In the genomic region with DNA sequence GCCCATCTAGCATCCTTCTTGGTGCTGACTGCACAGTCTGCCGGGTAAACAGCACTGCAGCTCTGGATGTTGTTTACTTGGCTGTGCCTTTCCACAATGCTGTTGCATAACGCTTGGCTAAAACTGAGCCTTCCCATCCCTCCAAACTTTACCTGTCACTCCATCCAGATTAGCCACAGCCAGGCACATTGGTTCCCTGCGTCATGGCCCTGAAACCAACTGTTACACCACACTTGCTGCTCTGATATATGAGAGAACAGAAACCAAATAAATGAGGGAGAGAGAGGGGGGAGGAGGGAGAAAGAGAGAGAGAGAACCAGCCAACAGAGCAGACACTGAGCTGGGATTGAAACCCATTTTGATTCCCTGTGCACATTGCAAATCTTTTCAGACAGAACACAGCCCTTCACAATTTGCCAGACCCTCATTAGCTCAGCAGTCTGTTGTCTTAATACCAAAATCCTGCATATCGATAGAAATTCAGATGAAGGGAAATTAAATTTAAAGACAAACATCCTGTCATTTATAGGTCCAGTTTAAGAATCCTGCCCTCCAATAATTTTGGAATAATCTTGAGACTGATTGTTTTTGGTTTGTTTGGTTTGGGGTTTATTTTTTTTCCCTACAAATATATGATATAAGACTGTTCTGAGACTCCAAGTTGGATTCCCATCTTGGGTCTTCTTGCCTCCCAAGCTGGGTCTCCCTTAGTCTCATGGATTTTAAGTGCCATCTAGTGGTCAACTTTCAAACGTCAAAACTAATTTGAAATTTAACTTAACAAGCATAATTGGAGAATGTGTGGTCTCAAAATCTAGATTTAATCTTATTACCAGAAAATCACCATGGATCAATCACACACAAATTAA, we compare ENCODE assay signal across 9 mouse cellular contexts.
DNase-seq lines count a peak whose midpoint lies in the region; ATAC-seq lines count a peak whose summit lies in the region.
"Had no signal": no experiment of that assay in that cellular context is flagged by ENCODE, and none has a peak within 500 bp of the region (broad histone marks: within the 10 kb centered on the region; RNA-seq: fewer than 3 reads in every experiment).

No protein-coding gene starts in this region.

- H3K4me2 ChIP-seq in midbrain, embryonic 11.5 days: no peak overlapping the region
- no peak overlapping the region for H3K4me2 ChIP-seq in hindbrain, embryonic 14.5 days (replicated peaks)
- H3K4me2 ChIP-seq in neural tube, embryonic 14.5 days (ENCODE audit: low read depth, low read length): no peak overlapping the region
- H3K4me2 ChIP-seq in heart, embryonic 11.5 days: no peak overlapping the region

- peak; percentile 68; the same call in 1 of the 2 replicates for ATAC-seq in midbrain, embryonic 11.5 days (ENCODE audit: low FRiP score)
- peak; percentile 72; the same call in 1 of the 2 replicates for ATAC-seq in hindbrain, embryonic 14.5 days (ENCODE audit: low FRiP score)
- peak; percentile 87 for ATAC-seq in neural tube, embryonic 14.5 days (ENCODE audit: low read depth)
- ATAC-seq in heart, embryonic 11.5 days (replicated peaks; ENCODE audit: insufficient number of reproducible peaks, low FRiP score, low TSS enrichment): no peak

- no peaks in the 10 kb centered on the region for H3K36me3 ChIP-seq in midbrain, embryonic 11.5 days (ENCODE audit: control insufficient read depth, insufficient read depth, low read length)
- no peaks in the 10 kb centered on the region for H3K36me3 ChIP-seq in midbrain, embryonic 10.5 days
- no peaks in the 10 kb centered on the region for H3K36me3 ChIP-seq in hindbrain, embryonic 14.5 days (replicated peaks; ENCODE audit: control insufficient read depth, insufficient read depth)
- H3K36me3 ChIP-seq in neural tube, embryonic 14.5 days (ENCODE audit: control insufficient read depth, insufficient read depth, low read length): no peaks in the 10 kb centered on the region
- H3K36me3 ChIP-seq in heart, embryonic 11.5 days (ENCODE audit: control insufficient read depth, insufficient read depth, low read length): no peaks in the 10 kb centered on the region

- H3K9me3 ChIP-seq in midbrain, embryonic 11.5 days (ENCODE audit: control insufficient read depth, low read length): no peaks in the 10 kb centered on the region
- H3K9me3 ChIP-seq in midbrain, embryonic 10.5 days (replicated peaks): no peaks in the 10 kb centered on the region
- H3K9me3 ChIP-seq in hindbrain, embryonic 14.5 days (ENCODE audit: control insufficient read depth, low read length): no peaks in the 10 kb centered on the region
- H3K9me3 ChIP-seq in neural tube, embryonic 14.5 days (ENCODE audit: control insufficient read depth, low read length): no peaks in the 10 kb centered on the region
- no peaks in the 10 kb centered on the region for H3K9me3 ChIP-seq in heart, embryonic 11.5 days (replicated peaks; ENCODE audit: control insufficient read depth, low read length)

- H3K4me1 ChIP-seq in midbrain, embryonic 11.5 days (ENCODE audit: control insufficient read depth, insufficient read depth, low read length): no peaks in the 10 kb centered on the region
- no peaks in the 10 kb centered on the region for H3K4me1 ChIP-seq in midbrain, embryonic 10.5 days
- H3K4me1 ChIP-seq in hindbrain, embryonic 14.5 days (replicated peaks; ENCODE audit: control insufficient read depth, insufficient read depth, low read length): peaks cover 4% of the 10 kb centered on the region; the same call in 1 of the 2 replicates
- H3K4me1 ChIP-seq in neural tube, embryonic 14.5 days (ENCODE audit: control insufficient read depth, insufficient read depth, low read length): no peaks in the 10 kb centered on the region
- H3K4me1 ChIP-seq in heart, embryonic 11.5 days (ENCODE audit: control insufficient read depth, insufficient read depth, low read length): no peaks in the 10 kb centered on the region; the same call in 1 of the 2 replicates
- H3K4me1 ChIP-seq: megakaryocyte, embryonic 14.5 days had no signal

- H3K9ac ChIP-seq in midbrain, embryonic 11.5 days (ENCODE audit: low read length): no peak overlapping the region
- no peak overlapping the region for H3K9ac ChIP-seq in hindbrain, embryonic 14.5 days
- H3K9ac ChIP-seq in neural tube, embryonic 14.5 days (replicated peaks; ENCODE audit: low read depth, low read length): no peak overlapping the region
- H3K9ac ChIP-seq in heart, embryonic 11.5 days (ENCODE audit: low read depth, low read length): no peak overlapping the region

- H3K4me3 ChIP-seq in midbrain, embryonic 11.5 days (ENCODE audit: low read depth, low read length): no peak overlapping the region
- H3K4me3 ChIP-seq in midbrain, embryonic 10.5 days: no peak overlapping the region
- no peak overlapping the region for H3K4me3 ChIP-seq in hindbrain, embryonic 14.5 days (replicated peaks; ENCODE audit: low read length)
- no peak overlapping the region for H3K4me3 ChIP-seq in neural tube, embryonic 14.5 days (ENCODE audit: low read depth, low read length)
- H3K4me3 ChIP-seq in heart, embryonic 11.5 days (ENCODE audit: low read depth, low read length): no peak overlapping the region
- H3K4me3 ChIP-seq: megakaryocyte, embryonic 14.5 days had no signal

- H3K27ac ChIP-seq in midbrain, embryonic 11.5 days (ENCODE audit: low read depth, low read length): no peak overlapping the region
- no peak overlapping the region for H3K27ac ChIP-seq in midbrain, embryonic 10.5 days (replicated peaks)
- no peak overlapping the region; the same call in 1 of the 2 replicates for H3K27ac ChIP-seq in hindbrain, embryonic 14.5 days
- no peak overlapping the region for H3K27ac ChIP-seq in neural tube, embryonic 14.5 days (ENCODE audit: low read depth, low read length)
- no peak overlapping the region for H3K27ac ChIP-seq in heart, embryonic 11.5 days (ENCODE audit: low read depth, low read length)

- H3K27me3 ChIP-seq in midbrain, embryonic 11.5 days (ENCODE audit: control insufficient read depth, insufficient read depth, low read length): no peaks in the 10 kb centered on the region
- H3K27me3 ChIP-seq in midbrain, embryonic 10.5 days (ENCODE audit: low read depth, poor library complexity, severe bottlenecking): no peaks in the 10 kb centered on the region
- no peaks in the 10 kb centered on the region for H3K27me3 ChIP-seq in hindbrain, embryonic 14.5 days (ENCODE audit: control insufficient read depth, insufficient read depth, low read length)
- H3K27me3 ChIP-seq in neural tube, embryonic 14.5 days (ENCODE audit: control insufficient read depth, insufficient read depth, low read length): no peaks in the 10 kb centered on the region
- peaks cover 12% of the 10 kb centered on the region for H3K27me3 ChIP-seq in heart, embryonic 11.5 days (ENCODE audit: control insufficient read depth, insufficient read depth, low read length)
- H3K27me3 ChIP-seq: megakaryocyte, embryonic 14.5 days had no signal

- 65% methylated on average over 5 of the region's 5 CpGs for WGBS in midbrain, embryonic 11.5 days
- WGBS in midbrain, embryonic 10.5 days: 65% methylated on average over 5 of the region's 5 CpGs
- WGBS in hindbrain, embryonic 14.5 days: 56% methylated on average over 5 of the region's 5 CpGs
- WGBS in neural tube, embryonic 14.5 days: 51% methylated on average over 5 of the region's 5 CpGs
- WGBS in heart, embryonic 11.5 days (ENCODE audit: insufficient replicate concordance): 61% methylated on average over 5 of the region's 5 CpGs

- peak; percentile 55 for DNase-seq in cerebellum, adult 9-10 months
- DNase-seq in cerebellum, postnatal 36 days: no peak
- peak; percentile 86 for DNase-seq in midbrain, embryonic 11.5 days (ENCODE audit: low spot score, missing footprints)
- DNase-seq in midbrain, embryonic 10.5 days (ENCODE audit: low spot score): no peak
- DNase-seq in hindbrain, embryonic 14.5 days (ENCODE audit: low spot score): peak; percentile 88
- no peak for DNase-seq in urinary bladder, adult 2 months (ENCODE audit: low spot score)

Comparison
In these comparisons a context has a peak if more than half of its experiments do, and no peak if none do; other contexts are left out.
1. DNase-seq: peak in cerebellum, adult 9-10 months (single experiment), midbrain, embryonic 11.5 days (single experiment) and hindbrain, embryonic 14.5 days (single experiment); none in cerebellum, postnatal 36 days (0 of 2), midbrain, embryonic 10.5 days (single experiment) and urinary bladder, adult 2 months (single experiment).